Mouse (Mus musculus): ENCODE measurements around the gene Plppr2.
A peak's percentile ranks its signal among the peaks of the same experiment; 100 is the strongest.

Gene Plppr2

GRCm38 (mm10) chr9:21961366-21961980 is 24.6 kb downstream of the Plppr2 start:
- no peak for DNase-seq (ENCODE audit: low read depth, low spot score)

DNA sequence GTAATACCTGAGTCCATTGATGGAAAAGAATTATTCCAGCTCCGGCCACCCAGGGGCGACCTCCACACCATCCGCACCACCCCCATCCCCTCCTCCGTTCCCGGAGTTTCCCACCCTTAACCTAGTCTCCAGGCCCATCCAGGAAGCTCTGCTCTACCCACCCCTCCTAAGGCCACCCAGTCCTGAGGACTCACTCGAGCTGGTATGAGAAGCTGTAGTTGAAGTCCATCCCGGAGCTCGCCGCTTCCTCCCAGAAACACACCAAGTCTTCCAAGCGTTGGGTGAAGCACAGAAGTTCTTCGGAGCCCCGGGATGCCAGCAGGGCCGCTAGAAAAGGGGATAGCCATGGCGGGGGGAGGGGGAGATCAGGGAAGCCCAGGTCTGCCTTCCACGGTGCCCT is 25.2 kb downstream of the Plppr2 start:
- no peak for DNase-seq (ENCODE audit: low read depth, low spot score)

DNA sequence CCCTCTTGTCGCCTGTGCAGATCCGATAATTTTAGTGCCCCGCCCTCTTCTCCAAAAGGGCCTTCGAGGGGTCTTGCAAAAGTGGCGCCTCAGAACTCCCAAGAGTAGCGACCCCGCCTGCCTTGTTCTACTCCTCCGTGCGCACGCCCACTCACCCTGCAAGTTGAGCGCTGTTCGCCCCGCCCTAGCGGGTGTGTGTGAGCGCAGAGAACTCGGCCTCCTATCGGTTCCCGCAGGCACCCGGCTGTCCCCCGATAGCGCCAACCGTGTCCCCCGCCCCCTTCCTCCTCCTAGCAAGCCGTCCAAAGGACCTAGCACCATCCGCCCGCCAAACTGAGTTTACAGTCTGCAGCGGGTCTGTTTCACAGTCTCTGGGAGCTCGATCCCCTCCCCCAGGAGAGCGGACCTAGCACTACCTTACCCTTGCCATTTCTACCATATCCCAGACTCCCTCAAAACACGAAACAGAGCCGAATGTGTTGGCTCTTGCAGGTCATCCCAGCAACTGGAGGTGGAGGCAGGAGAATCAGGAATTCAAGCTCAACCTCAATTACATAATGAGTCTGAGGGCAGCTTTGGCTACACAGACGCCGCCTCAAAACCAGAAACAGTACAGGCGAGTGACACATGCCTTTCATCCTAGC is 25.7 kb downstream of the Plppr2 start:
- no peak for DNase-seq (ENCODE audit: low read depth, low spot score)

DNA sequence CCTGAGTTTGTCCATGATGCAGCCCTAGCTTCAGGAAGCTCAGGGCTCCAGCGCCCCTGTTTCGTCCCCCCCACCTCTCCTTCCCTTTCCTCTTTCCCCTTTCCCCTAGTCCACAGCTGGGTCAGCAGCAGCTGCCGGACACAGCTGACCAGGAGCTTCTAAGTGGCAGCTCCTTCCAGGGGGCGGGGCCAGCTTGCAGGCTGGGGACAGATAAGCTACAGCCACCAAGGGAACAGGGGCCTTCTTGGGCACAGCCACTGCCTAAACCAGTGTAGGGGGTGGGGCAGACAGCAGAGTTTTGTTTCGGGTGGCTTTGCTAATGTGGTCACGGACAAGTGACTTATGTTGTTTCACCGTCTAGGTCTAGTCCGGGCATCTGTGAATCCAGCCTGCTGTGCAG is 26.6 kb downstream of the Plppr2 start, which contains the start of gene Epor:
Gene Epor, minus strand, starts transcription at position 90 of the 400 bp plus-strand sequence.
- DNase-seq (ENCODE audit: low read depth, low spot score), result no peak

DNA sequence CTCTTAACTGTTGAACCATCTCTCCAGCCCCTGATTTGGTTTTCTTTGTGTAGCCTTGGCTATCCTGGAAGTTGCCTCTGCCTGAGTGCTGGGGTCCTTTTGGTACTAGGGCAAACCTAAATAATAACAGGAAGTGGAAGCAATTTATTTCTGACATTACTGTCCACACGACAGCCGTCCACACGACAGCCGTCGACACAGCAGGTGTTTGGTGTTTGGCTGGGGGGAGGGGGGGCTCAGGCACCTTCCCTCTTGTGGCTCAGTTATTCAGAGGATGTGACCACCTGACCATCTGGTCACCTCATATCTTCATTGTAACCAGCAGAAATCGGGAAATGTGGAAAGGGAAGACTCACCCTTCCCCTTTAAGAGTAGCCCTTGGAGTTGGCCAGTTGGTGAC is 32.0 kb downstream of the Plppr2 start:
- DNase-seq (ENCODE audit: low read depth, low spot score), result no peak

- DNase-seq (ENCODE audit: low read depth, low spot score), result no peak
These were observed 32.5 kb downstream of the Plppr2 start for GRCm38 (mm10) chr9:21969304-21969703.

DNA sequence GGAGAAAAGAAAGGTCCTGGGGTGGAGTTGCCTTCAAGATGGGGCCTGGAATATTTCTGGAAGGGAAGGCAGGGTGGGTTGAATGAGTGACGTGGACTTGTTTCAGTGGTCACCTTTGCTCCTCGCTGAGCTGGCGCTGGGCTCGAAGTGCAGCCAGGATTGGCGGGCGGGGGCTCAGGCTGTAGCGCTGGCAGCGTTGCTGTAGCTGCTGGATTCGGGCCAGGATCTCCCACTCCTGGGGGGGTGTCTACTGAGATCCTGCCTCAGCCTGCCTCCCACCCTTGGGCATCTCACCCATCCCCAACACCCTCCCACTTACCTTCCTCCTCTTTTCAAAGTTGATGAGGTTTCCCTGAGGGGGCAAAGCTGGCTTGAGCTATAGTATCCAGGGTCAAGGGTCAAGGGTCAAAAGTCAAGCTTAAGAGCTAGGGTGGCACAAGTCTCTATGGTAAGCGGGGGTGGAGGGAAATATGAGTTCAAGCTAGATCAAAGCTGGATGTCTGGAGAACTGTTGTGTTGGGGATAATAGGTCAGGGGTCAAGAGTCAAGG is 39.9 kb downstream of the Plppr2 start:
- DNase-seq (ENCODE audit: low read depth, low spot score), result no peak

- DNase-seq (ENCODE audit: low read depth, low spot score), result no peak
These were observed 40.5 kb downstream of the Plppr2 start for GRCm38 (mm10) chr9:21977331-21977730.

- DNase-seq (ENCODE audit: low read depth, low spot score), result no peak
These were observed 41.1 kb downstream of the Plppr2 start for GRCm38 (mm10) chr9:21977972-21978371.

DNA sequence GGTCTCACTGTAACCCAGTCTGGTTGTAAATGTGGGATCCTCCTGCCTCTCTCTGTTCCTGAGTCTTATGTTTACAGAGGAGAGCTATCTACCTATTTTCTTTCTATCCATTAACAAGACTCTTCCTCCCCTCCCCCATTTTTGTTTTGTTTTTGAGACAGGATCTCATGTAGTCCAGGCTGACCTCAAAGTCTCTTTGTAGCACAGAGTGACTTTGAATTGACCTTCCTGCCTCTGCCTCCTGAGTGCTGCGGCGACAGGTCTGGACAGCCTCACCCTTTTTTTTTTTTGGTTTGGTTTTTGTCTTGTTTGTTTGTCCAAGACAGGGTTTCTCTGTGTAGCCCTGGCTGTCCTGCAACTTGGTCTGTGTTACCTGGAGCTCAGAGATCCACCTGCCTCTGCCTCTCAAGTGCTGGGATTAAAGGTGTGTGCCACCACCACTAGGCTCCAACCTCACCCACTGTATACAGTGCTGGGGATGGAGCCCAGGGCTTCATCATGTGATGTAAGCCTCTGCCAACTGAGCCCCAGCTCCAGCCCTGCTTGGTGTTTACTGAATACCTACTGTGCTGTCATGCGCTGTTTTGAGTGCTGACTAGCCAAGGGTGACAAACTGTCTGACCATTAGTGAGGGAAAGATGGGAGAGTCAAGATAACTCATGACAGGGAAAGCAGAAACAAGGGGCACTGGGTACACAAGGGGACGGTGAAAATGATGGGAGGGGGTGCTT is 41.7 kb downstream of the Plppr2 start:
- no peak for DNase-seq (ENCODE audit: low read depth, low spot score)

GRCm38 (mm10) chr9:21983911-21984310 is 47.1 kb downstream of the Plppr2 start:
- DNase-seq (ENCODE audit: low read depth, low spot score), result peak; percentile 82

- no peak for DNase-seq (ENCODE audit: low read depth, low spot score)
These were observed 50.9 kb downstream of the Plppr2 start for GRCm38 (mm10) chr9:21987592-21988342.

DNA sequence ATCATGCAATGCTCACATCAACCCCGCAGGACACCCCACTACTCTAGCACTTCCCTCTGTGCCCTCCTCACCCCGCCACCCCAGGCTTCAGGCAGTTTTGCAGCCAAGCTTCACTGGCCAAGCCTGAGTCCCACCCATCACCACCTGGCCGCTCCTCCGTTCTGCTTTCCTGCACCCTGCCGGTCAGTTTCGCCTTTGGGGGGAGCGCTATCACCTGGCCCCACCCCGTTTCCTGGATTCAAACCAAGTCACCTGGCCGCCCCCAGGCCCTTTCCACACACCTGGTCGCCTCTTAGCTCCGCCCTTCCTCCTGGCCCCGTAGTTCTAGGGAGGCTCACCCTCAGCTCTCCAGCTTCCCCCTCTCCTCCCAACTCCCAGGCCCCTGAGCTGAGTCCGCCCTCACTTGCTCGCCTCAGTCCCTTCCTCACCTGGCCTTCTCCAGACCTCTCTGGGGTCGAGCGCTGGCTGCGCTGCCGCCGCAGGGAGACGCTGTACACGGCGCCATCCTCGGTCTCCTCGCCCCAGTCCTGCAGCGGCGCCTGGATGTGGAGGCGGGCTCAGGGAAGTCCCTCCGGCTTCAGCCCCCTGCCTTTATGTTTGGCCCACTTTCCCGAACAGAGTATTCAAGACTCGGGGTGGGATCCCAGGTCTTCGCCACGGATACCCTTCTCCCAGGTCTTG is 51.7 kb downstream of the Plppr2 start:
- DNase-seq (ENCODE audit: low read depth, low spot score), result no peak

- DNase-seq (ENCODE audit: low read depth, low spot score), result no peak
These were observed 52.6 kb downstream of the Plppr2 start, which contains the start of gene Rgl3 for GRCm38 (mm10) chr9:21989230-21990110. Rgl3 (minus strand) TSS chr9:21989446.

DNA sequence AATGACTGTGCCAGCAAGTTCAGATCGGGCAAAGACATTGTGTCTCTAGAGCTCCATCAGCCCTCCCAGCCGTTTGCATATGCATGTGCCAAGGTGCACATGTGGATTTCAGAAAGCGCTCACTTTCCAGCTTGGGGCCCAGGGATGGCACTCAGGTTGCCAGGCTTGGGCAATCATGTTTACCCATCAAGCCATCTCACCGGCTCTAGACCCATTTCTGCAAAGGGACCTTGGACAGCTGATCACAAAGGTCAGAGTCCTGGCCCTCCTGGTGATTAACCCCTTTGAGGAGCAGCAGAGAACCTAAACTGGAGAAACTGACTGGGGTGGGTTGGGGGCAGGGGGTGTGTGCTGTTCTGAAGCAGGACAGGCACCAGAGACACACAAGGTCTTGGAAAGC is 55.4 kb downstream of the Plppr2 start:
- no peak for DNase-seq (ENCODE audit: low read depth, low spot score)

DNA sequence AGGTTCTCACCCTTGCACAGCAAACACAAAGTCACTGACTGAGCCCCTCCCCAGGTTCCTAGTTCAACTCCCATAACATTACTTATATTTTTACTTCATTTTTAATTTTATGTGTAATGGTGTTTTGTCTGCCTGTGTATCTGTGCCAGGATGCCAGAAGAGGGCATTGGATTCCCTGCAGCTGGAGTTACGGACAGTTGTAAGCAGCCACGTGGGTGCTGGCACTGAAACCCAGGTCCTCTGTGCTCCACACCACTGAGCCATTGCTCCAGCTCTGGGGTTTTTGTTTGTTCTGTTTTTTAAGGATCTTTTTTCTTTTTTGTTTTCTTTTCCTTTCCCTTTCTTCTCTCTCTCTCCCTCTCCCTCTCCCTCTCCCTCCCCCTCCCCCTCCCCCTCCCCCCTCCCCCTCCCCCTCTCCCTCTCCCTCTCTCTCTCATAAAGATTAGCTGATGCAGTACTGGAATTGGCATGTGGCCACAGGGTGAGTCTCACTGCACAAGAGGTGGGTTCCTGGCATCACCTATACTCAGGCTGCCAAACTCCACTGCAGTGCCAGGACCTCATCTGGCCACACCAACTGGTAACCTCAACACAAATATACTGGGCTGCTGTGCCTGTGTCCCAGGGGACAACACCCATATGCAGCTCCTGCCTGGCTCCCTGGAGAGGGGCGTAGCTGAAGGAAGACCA is 59.5 kb downstream of the Plppr2 start:
- DNase-seq (ENCODE audit: low read depth, low spot score), result no peak

Data from retina, postnatal 7 days (tissue).